Mouse (Mus musculus): ENCODE measurements around the gene Mthfsd.

DNA sequence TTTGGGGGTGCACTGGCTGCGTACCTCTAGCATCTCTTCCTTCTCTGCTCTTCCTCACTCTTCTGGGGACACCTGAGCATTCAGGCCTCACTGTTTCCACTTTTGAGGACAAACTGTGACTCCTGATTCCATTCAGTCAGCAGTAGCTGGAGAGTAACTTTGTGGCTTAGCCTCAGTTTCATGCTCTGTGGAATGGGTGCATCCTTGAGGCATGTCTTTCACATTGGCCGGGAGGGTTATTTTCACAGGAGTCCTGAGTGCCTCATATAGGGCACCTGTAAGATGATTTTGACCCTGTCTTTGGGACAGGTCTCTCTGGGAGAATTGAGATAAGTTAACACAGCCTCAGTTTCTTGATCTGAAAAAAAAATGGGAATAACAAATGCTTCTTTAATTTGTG lies 14.9 kb upstream of the Mthfsd start:
- TF ChIP-seq POLR2A (IDR thresholded peaks at IDR 0.05; ENCODE audit: insufficient read depth, low read depth, low read length): no peak
- no peak for TF ChIP-seq CTCF (IDR thresholded peaks at IDR 0.05; ENCODE audit: insufficient read depth, low read depth, low read length)
